Mouse (Mus musculus): ENCODE measurements around the gene Trim12c. TPM values are rescaled to one million over a fixed set of nuclear protein-coding genes. Genes with fewer than 3 reads are reported as not detected.

The Trim12c gene
- polyA plus RNA-seq, 1 experiment from 2014 or later = 2.0 TPM

Other genes starting within 250 kb of the Trim12c start
- not detected in 2 replicates for gene Olfr646, start 248.5 kb downstream of the Trim12c start, polyA plus RNA-seq (2014; fragmentation: Nextera tagmentation; extraction: Ambion mirVana)
- gene Ubqln5, start 223.5 kb downstream of the Trim12c start, polyA plus RNA-seq (2014; fragmentation: Nextera tagmentation; extraction: Ambion mirVana) = not detected in 2 replicates
- not detected in 2 replicates for gene Olfr643, start 216.0 kb downstream of the Trim12c start, polyA plus RNA-seq (2014; fragmentation: Nextera tagmentation; extraction: Ambion mirVana)
- not detected in 2 replicates for gene Ubqln3, start 210.1 kb downstream of the Trim12c start, polyA plus RNA-seq (2014; fragmentation: Nextera tagmentation; extraction: Ambion mirVana)
- not detected in 2 replicates for gene Ubqlnl, start 202.8 kb downstream of the Trim12c start, polyA plus RNA-seq (2014; fragmentation: Nextera tagmentation; extraction: Ambion mirVana)
- not detected in 2 replicates for gene Olfm5, start 188.5 kb downstream of the Trim12c start, polyA plus RNA-seq (2014; fragmentation: Nextera tagmentation; extraction: Ambion mirVana)
- gene Olfr648, start 170.0 kb downstream of the Trim12c start, polyA plus RNA-seq (2014; fragmentation: Nextera tagmentation; extraction: Ambion mirVana) = 0.12 and 0.14 TPM in 2 replicates
- not detected in 2 replicates for gene Olfr649, start 157.4 kb downstream of the Trim12c start, polyA plus RNA-seq (2014; fragmentation: Nextera tagmentation; extraction: Ambion mirVana)
- gene Trim6, start 134.6 kb downstream of the Trim12c start, polyA plus RNA-seq (2014; fragmentation: Nextera tagmentation; extraction: Ambion mirVana) = 1.3 and 2.5 TPM in 2 replicates
- 1.4 and 1.5 TPM in 2 replicates for gene Trim34a, start 108.9 kb downstream of the Trim12c start, polyA plus RNA-seq (2014; fragmentation: Nextera tagmentation; extraction: Ambion mirVana)
- 0.20 and 0.30 TPM in 2 replicates for gene Trim5, start 65.3 kb downstream of the Trim12c start, polyA plus RNA-seq (2014; fragmentation: Nextera tagmentation; extraction: Ambion mirVana)
- 4.5 and 6.3 TPM in 2 replicates for gene Trim12a, start 37.9 kb downstream of the Trim12c start, polyA plus RNA-seq (2014; fragmentation: Nextera tagmentation; extraction: Ambion mirVana)
- 0.40 and 0.50 TPM in 2 replicates for gene Trim34b, start 23.9 kb downstream of the Trim12c start, polyA plus RNA-seq (2014; fragmentation: Nextera tagmentation; extraction: Ambion mirVana)
- not detected in 2 replicates for gene Trim30b, start 16.5 kb upstream of the Trim12c start, polyA plus RNA-seq (2014; fragmentation: Nextera tagmentation; extraction: Ambion mirVana)
- 0.20 TPM in 1 of 2 replicates, not detected in the other for gene Trim30c, start 47.5 kb upstream of the Trim12c start, polyA plus RNA-seq (2014; fragmentation: Nextera tagmentation; extraction: Ambion mirVana)
- 1.0 and 1.3 TPM in 2 replicates for gene Trim30a, start 111.8 kb upstream of the Trim12c start, polyA plus RNA-seq (2014; fragmentation: Nextera tagmentation; extraction: Ambion mirVana)
- 0.41 and 0.49 TPM in 2 replicates for gene Trim30d, start 154.5 kb upstream of the Trim12c start, polyA plus RNA-seq (2014; fragmentation: Nextera tagmentation; extraction: Ambion mirVana)
- not detected in 2 replicates for gene Olfr651, start 196.8 kb upstream of the Trim12c start, polyA plus RNA-seq (2014; fragmentation: Nextera tagmentation; extraction: Ambion mirVana)
- gene Olfr652, start 207.5 kb upstream of the Trim12c start, polyA plus RNA-seq (2014; fragmentation: Nextera tagmentation; extraction: Ambion mirVana) = not detected in 2 replicates
- not detected in 2 replicates for gene Olfr653, start 224.0 kb upstream of the Trim12c start, polyA plus RNA-seq (2014; fragmentation: Nextera tagmentation; extraction: Ambion mirVana)
- gene Olfr654, start 233.7 kb upstream of the Trim12c start, polyA plus RNA-seq (2014; fragmentation: Nextera tagmentation; extraction: Ambion mirVana) = not detected in 2 replicates
- not detected in 2 replicates for gene Olfr655, start 248.4 kb upstream of the Trim12c start, polyA plus RNA-seq (2014; fragmentation: Nextera tagmentation; extraction: Ambion mirVana)